Mouse (Mus musculus) retina, adult 2 months (tissue): ENCODE data around the gene Tnip3.

Source experiments
- DNase-seq: peaks from one replicate; pipeline ENCODE4 v3.0.0-alpha.2; 2012; ENCODE audit warnings: low read depth, low spot score

Gene Tnip3

GRCm38 (mm10) chr6:65525192-65525591 is at the start of gene Tnip3:
Gene Tnip3 (plus strand): TSS chr6:65525313.
- no peak for DNase-seq

- no peak for DNase-seq
These were observed 26.3 kb upstream of the Tnip3 start for GRCm38 (mm10) chr6:65498786-65499185.

- peak; percentile 37 for DNase-seq
These were observed 15.0 kb upstream of the Tnip3 start for GRCm38 (mm10) chr6:65510051-65510669.

- no peak for DNase-seq
These were observed 11.3 kb upstream of the Tnip3 start for GRCm38 (mm10) chr6:65513813-65514212.

GRCm38 (mm10) chr6:65516759-65517158 is 8.4 kb upstream of the Tnip3 start:
- no peak for DNase-seq

- DNase-seq: no peak
These were observed 4.3 kb upstream of the Tnip3 start for GRCm38 (mm10) chr6:65520821-65521220.

GRCm38 (mm10) chr6:65527892-65528291 is 2.8 kb downstream of the Tnip3 start:
- DNase-seq: no peak

GRCm38 (mm10) chr6:65531232-65531848 is 6.2 kb downstream of the Tnip3 start:
- DNase-seq: no peak

GRCm38 (mm10) chr6:65533687-65534086 is 8.6 kb downstream of the Tnip3 start:
- no peak for DNase-seq

GRCm38 (mm10) chr6:65537327-65537884 is 12.3 kb downstream of the Tnip3 start:
- no peak for DNase-seq

- DNase-seq: no peak
These were observed 13.0 kb downstream of the Tnip3 start for GRCm38 (mm10) chr6:65538022-65538652.

GRCm38 (mm10) chr6:65538921-65539320 is 13.8 kb downstream of the Tnip3 start:
- DNase-seq: no peak

GRCm38 (mm10) chr6:65540138-65540537 is 15.0 kb downstream of the Tnip3 start:
- DNase-seq: no peak

- DNase-seq: no peak
These were observed 16.0 kb downstream of the Tnip3 start for GRCm38 (mm10) chr6:65541094-65541493.

GRCm38 (mm10) chr6:65542391-65542790 is 17.3 kb downstream of the Tnip3 start:
- no peak for DNase-seq

- DNase-seq: no peak
These were observed 17.8 kb downstream of the Tnip3 start for GRCm38 (mm10) chr6:65542913-65543312.

GRCm38 (mm10) chr6:65563887-65564656 is 39.0 kb downstream of the Tnip3 start:
- no peak for DNase-seq

GRCm38 (mm10) chr6:65564657-65565039 is 39.5 kb downstream of the Tnip3 start:
- DNase-seq: no peak

GRCm38 (mm10) chr6:65569741-65570140 is 44.6 kb downstream of the Tnip3 start:
- peak; percentile 6 for DNase-seq

GRCm38 (mm10) chr6:65578151-65578973 is 53.2 kb downstream of the Tnip3 start:
- DNase-seq: no peak

GRCm38 (mm10) chr6:65583029-65583428 is 57.9 kb downstream of the Tnip3 start:
- DNase-seq: no peak
